Mouse (Mus musculus) frontal cortex, adult (tissue): ENCODE measurements at regions not wholly inside any gene's neighbourhood (a gene's known extent, or its start where the extent isn't known, plus 50 kb on each side); places are given as distances from the start of the nearest gene placed in this dataset.
A peak's percentile ranks its signal among the peaks of the same experiment; 100 is the strongest.

ENCODE experiments used
- ATAC-seq: cut with Nextera tagmentation; 2 replicates; pipeline ENCODE4 v1.9.2; 2017; ENCODE audit warnings: mild to moderate bottlenecking, moderate library complexity, mixed read lengths; ENCODE audit not compliant: low TSS enrichment

DNA sequence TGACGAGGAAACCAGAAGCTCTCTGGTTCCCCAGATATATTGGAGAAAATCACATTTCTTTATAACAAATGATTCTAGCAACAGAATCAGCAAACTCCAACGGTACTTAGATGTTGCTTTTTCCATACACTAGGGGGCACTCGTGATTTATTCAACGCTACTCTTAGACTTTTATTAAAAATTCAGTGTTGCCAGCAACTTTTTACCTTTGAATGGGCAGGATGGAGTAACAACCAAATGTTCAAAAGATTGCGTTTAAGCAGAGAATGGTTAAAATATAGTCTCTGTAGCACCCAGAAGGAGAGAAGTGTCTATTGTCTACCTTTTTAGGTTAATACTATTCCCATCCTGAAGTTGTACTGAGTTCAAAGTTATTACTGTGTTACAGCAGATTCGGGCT lies 715.4 kb upstream of the Cblb start:
- peak; percentile 67; the same call in 1 of the 2 replicates for ATAC-seq

DNA sequence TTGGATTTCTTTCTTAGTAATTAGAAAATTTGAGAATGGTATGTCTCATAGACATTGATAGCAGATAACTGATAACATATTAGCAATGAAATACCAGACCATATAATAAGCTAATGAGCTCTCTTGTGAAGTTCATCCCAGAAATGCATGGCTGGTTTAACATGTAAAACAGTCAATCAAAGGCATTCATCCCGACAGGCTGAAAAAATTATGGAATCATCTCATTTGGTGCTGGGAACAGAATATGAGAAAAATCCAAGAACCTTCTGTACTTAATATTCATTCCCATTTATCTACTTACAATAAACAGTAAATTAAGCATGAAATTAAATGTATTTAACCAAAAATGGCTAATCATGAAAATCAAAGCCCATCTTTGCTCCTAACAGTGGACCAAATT lies 698.8 kb upstream of the Cblb start:
- ATAC-seq = no peak

DNA sequence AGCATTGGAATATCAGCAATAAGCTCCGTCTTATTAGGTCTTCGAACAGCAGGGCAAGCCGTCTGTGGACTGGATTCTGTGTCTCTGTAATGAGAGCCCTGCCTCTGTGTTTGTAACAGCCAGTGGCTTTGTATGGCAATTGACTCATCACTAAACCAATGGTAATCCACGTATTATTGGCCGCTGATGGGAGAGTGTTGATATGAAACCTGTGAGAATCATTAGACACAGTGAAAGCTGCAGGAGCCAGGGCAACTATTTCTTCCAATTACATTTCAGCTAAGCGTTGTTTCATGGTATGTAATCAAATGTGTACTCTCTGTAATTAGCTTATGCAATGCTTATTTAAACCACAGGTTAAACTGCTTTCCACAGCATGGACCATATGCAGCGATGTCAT lies 696.1 kb upstream of the Cblb start:
- no peak for ATAC-seq

DNA sequence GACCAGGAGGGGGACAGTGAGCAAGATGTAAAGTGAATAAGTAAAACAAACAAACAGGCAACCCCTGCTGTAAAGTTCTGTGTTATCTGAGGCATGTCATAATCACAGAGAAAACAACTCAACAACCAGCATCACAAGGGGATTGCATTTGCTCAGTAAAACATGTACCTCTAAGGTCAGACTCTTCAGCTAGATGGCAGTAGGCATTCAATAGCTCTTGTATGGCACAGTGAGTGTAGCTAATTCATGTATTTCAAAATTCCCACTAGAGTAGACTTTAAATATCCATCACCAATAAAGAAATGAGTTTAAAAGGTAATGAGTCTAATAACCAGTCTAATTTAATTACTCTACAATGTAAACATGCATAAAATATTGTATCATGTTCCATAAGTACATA lies 683.9 kb upstream of the Cblb start:
- no peak for ATAC-seq

DNA sequence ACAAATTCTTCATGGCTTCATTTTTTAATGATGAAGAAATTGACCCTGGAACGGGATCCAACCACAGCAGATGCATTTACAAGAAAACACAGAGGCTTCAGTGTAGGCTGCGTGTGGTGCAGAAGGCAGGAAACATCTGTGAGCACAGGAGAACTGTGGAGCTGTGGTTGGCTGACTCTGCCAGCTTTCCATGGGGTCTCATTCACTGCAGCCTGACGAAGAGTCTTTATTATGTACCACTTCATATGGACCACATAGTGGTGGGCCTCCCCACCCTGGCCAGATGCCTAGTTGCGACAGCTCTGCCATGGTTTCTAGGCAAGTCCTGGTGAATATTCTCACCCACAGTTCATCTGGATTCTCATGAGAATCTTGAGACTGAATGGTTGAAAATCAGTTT lies 678.9 kb upstream of the Cblb start:
- no peak for ATAC-seq

DNA sequence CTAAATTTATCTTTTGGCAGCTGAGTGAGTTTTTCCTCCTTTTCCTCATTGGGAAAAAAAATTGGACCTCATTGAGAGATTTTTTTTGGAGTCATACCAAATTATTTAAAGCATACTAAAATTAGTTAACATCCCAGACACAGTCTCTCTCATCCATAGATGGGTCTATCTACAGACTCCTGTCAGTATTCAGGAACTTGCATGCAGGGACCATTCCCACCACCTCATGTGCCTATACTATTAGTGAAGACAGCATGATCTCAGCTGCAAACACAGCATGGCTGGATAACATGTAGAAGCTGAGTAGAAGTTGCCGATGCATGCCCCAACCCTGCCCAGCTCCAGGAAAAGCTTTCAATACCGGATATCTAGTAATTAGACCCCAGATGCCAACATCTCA lies 677.2 kb upstream of the Cblb start:
- peak; percentile 31; the same call in 1 of the 2 replicates for ATAC-seq

DNA sequence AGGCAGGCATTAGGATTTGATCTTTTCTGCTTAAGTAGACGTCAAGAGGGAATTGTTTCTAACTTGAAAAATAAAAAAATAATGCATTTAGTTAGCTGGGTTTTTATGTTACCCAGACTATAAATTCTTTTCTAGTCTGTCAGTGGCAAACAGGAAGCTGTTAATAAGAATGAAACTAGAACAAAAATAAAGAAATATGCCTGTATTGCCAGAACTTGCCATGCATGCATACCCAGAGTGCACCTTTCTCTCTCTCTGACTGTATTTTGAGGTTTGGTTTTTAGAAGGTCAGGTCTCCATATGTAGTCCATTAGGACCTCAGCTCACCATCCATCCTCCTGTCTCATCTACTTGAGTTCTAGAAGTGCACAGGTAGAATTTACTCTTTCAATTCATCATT lies 661.0 kb upstream of the Cblb start:
- ATAC-seq = no peak

DNA sequence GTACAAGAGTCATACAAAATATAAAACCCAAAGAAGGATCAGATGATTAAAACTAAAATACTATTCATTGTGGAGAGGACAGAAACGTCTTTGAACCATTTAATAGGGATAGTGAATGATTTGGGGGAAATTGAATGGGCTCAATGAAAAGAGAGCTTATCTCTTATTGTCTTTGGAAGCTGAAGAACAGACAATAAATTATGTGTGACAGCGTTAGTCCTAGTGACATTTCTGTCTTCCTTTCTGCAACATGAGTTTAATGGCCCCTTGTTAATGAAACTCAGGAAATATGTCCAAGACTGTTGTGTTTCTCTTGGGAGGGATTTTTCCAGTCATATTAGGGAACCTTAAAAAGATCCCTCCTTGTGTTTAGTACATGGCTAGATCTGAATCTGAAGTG lies 644.6 kb upstream of the Cblb start:
- ATAC-seq = no peak

DNA sequence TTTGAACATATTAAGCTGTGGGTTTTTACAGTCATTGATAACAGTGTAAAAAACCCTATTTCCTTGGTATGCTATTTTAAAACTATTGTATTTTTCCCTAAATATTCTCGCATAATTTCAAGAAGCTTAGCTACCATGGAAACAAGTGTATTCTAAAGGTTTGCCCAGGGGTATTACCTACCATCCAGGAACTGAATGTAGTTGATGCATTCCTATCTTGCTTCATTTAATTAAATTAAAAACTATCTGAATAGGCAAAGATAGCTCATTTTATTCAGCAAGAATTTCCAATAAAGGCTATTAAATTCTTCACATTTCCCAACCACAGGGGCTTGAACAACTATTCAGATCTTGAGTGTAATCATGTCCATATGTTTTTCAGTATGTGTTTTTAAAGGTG lies 643.5 kb upstream of the Cblb start:
- no peak for ATAC-seq

DNA sequence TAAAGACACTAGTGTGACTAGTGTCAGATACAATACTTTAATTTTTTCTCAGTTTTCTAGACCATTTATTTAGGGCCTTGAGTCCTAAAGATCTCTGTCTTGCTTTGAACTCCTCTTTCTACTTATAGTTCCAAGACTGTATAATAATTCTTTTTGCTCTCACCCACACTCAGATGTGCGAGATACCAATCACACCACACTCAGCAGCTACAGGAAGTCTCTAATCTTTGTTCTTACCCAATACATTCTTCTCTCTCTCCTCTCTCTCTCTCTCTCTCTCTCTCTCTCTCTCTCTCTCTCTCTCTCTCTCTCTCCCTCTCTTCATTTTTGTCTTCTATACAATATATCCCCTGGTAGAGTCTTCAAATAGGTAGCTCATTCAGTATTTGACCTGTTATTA lies 637.2 kb upstream of the Cblb start:
- ATAC-seq = no peak
